Mouse (Mus musculus): Measurements from ENCODE around the gene Ufsp2. TPM values are rescaled to one million over a fixed set of nuclear protein-coding genes. Genes with fewer than 3 reads are reported as not detected.
A peak's percentile ranks its signal among the peaks of the same experiment; 100 is the strongest.

Ufsp2 gene
- polyA plus RNA-seq, 1 experiment from 2014 or later = 83.1 TPM

DNA sequence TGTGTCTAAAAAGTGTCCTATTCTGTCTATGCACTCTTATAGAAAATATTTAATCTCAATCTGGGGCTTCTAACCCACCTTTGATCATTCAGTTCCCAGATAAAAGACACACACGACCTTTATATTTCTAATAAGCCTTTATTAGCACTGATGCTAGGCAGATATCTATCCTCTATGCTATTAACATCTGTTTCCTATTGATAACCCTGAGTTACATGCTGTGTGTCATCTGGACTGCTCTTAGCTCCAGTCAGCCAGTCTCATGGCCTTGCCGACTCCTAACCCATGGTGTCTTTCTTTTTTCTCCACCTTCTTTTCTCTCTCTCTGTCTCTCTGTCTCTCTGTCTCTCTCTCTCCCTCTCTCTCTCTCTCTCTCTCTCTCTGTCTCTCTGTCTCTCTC is 12.9 kb downstream of the Ufsp2 start:
- Histone ChIP-seq H3K9me3 (ENCODE audit: control insufficient read depth, low read length) (no peaks in the 10 kb centered on the region), H3K27me3 (replicated peaks; ENCODE audit: control insufficient read depth, insufficient read depth, low read length) (no peaks in the 10 kb centered on the region), H3K9ac (ENCODE audit: low read depth, low read length) (no peak overlapping the region), H3K4me2 (ENCODE audit: low read depth, low read length) (no peak overlapping the region), H3K27ac (ENCODE audit: low read length) (no peak overlapping the region), H3K4me3 (ENCODE audit: low read length) (no peak overlapping the region), H3K36me3 (ENCODE audit: control insufficient read depth, insufficient read depth, low read length) (peaks cover 5% of the 10 kb centered on the region; the same call in 1 of the 2 replicates), H3K4me1 (ENCODE audit: control insufficient read depth, insufficient read depth, low read length) (no peaks in the 10 kb centered on the region)
- no peak for ATAC-seq
- WGBS = 72% methylated on average over 2 of the region's 2 CpGs

DNA sequence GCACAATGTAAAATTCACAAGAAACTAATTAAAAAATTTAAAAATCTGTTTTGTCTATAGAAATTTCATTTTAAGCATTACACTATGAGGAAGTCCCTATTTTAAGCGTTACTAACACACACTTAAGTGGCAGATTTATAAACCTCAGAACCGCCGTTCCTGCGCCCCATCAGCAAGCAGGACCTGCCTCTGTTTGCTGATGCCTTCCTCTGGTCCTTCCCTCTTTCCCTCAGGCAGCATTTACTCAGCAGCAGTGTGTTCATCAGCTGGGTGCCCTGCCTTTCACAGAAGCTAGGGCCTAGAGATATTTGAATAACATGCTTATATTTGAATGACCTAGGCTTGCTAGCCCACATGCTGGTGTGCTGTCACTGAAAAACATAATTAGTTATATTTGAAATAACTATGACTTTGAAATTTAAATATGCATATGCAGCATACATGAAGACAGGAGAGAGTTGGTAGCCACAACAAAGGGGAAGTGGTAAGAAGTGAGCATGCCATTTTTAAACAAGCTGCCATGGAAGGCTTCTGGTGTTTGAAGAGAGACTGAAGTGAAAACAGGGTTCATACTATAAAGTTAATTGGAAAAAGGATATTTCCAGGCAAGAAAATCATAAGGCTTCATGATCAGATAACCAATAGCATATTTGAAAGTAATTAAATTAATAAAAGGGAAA is 15.4 kb downstream of the Ufsp2 start:
- no peaks in the 10 kb centered on the region for H3K9me3 ChIP-seq (ENCODE audit: control insufficient read depth, low read length)
- peaks cover 6% of the 10 kb centered on the region; the same call in 1 of the 2 replicates for H3K36me3 ChIP-seq (ENCODE audit: control insufficient read depth, insufficient read depth, low read length)
- no peak overlapping the region for H3K4me2 ChIP-seq (ENCODE audit: low read depth, low read length)
- no peak for ATAC-seq
- H3K9ac ChIP-seq (ENCODE audit: low read depth, low read length) = no peak overlapping the region
- H3K27me3 ChIP-seq (replicated peaks; ENCODE audit: control insufficient read depth, insufficient read depth, low read length) = no peaks in the 10 kb centered on the region
- no peak overlapping the region for H3K27ac ChIP-seq (ENCODE audit: low read length)
- 90% methylated on average over 4 of the region's 4 CpGs for WGBS
- no peaks in the 10 kb centered on the region for H3K4me1 ChIP-seq (ENCODE audit: control insufficient read depth, insufficient read depth, low read length)
- H3K4me3 ChIP-seq (ENCODE audit: low read length) = no peak overlapping the region

DNA sequence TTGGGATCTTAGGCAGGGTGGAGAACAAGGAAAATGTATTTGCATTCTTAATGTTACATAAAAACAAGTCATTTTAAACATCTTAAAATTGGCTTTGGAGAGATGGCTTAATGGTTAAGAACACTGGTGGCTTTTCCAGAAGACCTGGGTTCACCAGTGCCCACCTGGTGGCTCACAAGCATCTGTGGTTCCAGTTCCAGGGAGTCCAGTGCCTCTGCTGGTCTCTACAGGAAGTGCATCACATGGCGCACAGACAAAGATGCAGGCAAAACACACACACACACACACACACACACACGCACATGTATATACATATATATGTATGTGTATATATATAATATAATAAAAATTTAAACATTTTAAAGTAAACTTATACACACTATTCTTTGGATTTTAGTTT is 18.8 kb downstream of the Ufsp2 start:
- Histone ChIP-seq H3K27ac (ENCODE audit: low read length) (no peak overlapping the region), H3K36me3 (ENCODE audit: control insufficient read depth, insufficient read depth, low read length) (0 out of 2 replicates have a peak, but pooled peaks cover 5% of the 10 kb centered on the region), H3K27me3 (replicated peaks; ENCODE audit: control insufficient read depth, insufficient read depth, low read length) (no peaks in the 10 kb centered on the region), H3K9ac (ENCODE audit: low read depth, low read length) (no peak overlapping the region), H3K4me1 (ENCODE audit: control insufficient read depth, insufficient read depth, low read length) (no peaks in the 10 kb centered on the region), H3K9me3 (ENCODE audit: control insufficient read depth, low read length) (no peaks in the 10 kb centered on the region), H3K4me2 (ENCODE audit: low read depth, low read length) (no peak overlapping the region), H3K4me3 (ENCODE audit: low read length) (no peak overlapping the region)
- WGBS = 97% methylated on average over 2 of the region's 2 CpGs
- ATAC-seq = no peak

DNA sequence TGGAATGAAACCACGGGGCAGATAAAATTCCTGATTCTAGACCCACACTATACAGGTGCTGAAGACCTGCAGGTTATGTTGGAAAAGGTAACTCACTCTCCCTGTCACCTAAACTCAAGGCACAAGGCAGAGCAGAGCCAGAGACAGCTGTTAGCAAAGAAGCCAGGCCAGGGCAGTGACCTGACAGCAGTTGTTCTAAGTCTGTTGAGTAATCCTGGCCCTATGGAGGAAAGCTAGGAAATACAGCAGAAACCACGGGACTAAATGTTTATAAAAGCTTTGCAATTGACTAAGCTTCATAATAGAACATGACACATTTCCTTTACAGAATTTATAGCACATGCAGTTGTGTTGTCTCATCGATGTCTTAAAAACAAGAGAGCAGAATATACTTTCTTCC is 20.2 kb downstream of the Ufsp2 start:
- WGBS = 74% methylated on average over 3 of the region's 3 CpGs
- Histone ChIP-seq H3K4me1 (ENCODE audit: control insufficient read depth, insufficient read depth, low read length) (no peaks in the 10 kb centered on the region), H3K27me3 (replicated peaks; ENCODE audit: control insufficient read depth, insufficient read depth, low read length) (no peaks in the 10 kb centered on the region), H3K9ac (ENCODE audit: low read depth, low read length) (no peak overlapping the region), H3K9me3 (ENCODE audit: control insufficient read depth, low read length) (no peaks in the 10 kb centered on the region), H3K36me3 (ENCODE audit: control insufficient read depth, insufficient read depth, low read length) (0 out of 2 replicates have a peak, but pooled peaks cover 5% of the 10 kb centered on the region), H3K4me3 (ENCODE audit: low read length) (no peak overlapping the region), H3K27ac (ENCODE audit: low read length) (no peak overlapping the region), H3K4me2 (ENCODE audit: low read depth, low read length) (no peak overlapping the region)
- ATAC-seq = no peak

DNA sequence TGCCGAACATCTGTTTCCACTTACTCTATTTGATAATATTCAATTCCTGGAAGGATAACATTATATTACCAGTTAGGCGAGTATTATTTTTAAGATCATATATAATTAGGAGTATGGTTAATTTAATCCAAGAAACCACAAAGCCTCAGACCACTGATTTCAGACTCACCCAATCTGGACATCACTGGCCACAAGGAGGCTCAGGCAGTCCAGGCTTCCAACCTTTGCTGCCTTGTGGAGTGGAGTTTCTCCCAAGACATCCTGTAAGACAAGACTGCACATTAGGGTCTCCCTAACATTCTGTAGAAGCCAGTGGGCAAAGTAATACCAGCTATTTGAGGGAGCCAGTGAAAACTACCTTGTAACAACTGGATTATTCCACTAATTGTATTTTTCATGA is 22.9 kb downstream of the Ufsp2 start:
- no peak overlapping the region for H3K27ac ChIP-seq (ENCODE audit: low read length)
- ATAC-seq = no peak
- no peak overlapping the region for H3K9ac ChIP-seq (ENCODE audit: low read depth, low read length)
- peak overlapping the region; percentile 31 for H3K4me3 ChIP-seq (ENCODE audit: low read length)
- 0 out of 2 replicates have a peak, but pooled peaks cover 2% of the 10 kb centered on the region for H3K36me3 ChIP-seq (ENCODE audit: control insufficient read depth, insufficient read depth, low read length)
- H3K4me2 ChIP-seq (ENCODE audit: low read depth, low read length) = peak overlapping the region; percentile 33; the same call in 1 of the 2 replicates
- H3K4me1 ChIP-seq (ENCODE audit: control insufficient read depth, insufficient read depth, low read length) = no peaks in the 10 kb centered on the region
- WGBS = 83% methylated on average over 2 of the region's 2 CpGs
- no peaks in the 10 kb centered on the region for H3K27me3 ChIP-seq (replicated peaks; ENCODE audit: control insufficient read depth, insufficient read depth, low read length)
- H3K9me3 ChIP-seq (ENCODE audit: control insufficient read depth, low read length) = no peaks in the 10 kb centered on the region

DNA sequence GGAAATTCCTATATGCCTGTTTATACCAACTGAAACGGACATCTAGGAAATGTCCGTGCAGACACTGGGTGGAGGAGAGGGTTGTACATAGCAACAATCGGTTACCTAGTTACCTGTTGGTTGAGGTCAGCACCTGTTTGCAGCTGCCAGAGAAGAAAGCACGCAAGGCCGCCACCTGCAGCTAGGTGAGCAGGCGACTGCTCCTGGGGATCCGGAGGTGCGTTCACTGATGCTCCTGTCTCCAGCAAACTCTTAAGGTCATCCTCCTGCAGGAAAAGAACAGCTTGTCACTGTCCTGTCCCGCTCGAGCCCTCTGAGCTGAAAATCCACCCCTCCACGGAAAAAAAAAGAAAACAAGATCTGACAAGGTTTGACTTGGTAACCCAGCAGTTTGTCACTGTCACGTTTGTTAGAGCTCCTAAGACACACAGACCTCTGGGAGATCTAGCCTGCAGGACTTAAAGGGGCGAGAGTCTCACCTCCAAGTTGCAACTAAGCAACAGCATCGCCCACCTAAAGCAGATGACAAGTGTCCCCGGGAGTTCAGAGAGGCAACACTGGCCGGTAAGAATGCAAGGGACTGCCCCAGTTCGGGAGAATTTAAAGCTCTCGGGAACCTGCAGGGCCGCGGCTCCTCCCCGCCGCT is 23.9 kb downstream of the Ufsp2 start, which contains the start of gene Lrp2bp:
Gene Lrp2bp, plus strand, starts transcription at position 166 of the 646 bp plus-strand sequence.
- 1% methylated on average over 22 of the region's 22 CpGs for WGBS
- peak within 1 kb of the TSS; percentile 98 for H3K27ac ChIP-seq (ENCODE audit: low read length)
- ATAC-seq = peak; percentile 43
- no peaks in the 10 kb centered on the region for H3K9me3 ChIP-seq (ENCODE audit: control insufficient read depth, low read length)
- no peaks in the 10 kb centered on the region for H3K36me3 ChIP-seq (ENCODE audit: control insufficient read depth, insufficient read depth, low read length)
- H3K27me3 ChIP-seq (replicated peaks; ENCODE audit: control insufficient read depth, insufficient read depth, low read length) = no peaks in the 10 kb centered on the region
- H3K4me3 ChIP-seq (ENCODE audit: low read length) = peak within 1 kb of the TSS; percentile 63
- H3K9ac ChIP-seq (ENCODE audit: low read depth, low read length) = peak within 1 kb of the TSS; percentile 85
- H3K4me1 ChIP-seq (ENCODE audit: control insufficient read depth, insufficient read depth, low read length) = no peaks in the 10 kb centered on the region
- H3K4me2 ChIP-seq (ENCODE audit: low read depth, low read length) = peak within 1 kb of the TSS; percentile 89

DNA sequence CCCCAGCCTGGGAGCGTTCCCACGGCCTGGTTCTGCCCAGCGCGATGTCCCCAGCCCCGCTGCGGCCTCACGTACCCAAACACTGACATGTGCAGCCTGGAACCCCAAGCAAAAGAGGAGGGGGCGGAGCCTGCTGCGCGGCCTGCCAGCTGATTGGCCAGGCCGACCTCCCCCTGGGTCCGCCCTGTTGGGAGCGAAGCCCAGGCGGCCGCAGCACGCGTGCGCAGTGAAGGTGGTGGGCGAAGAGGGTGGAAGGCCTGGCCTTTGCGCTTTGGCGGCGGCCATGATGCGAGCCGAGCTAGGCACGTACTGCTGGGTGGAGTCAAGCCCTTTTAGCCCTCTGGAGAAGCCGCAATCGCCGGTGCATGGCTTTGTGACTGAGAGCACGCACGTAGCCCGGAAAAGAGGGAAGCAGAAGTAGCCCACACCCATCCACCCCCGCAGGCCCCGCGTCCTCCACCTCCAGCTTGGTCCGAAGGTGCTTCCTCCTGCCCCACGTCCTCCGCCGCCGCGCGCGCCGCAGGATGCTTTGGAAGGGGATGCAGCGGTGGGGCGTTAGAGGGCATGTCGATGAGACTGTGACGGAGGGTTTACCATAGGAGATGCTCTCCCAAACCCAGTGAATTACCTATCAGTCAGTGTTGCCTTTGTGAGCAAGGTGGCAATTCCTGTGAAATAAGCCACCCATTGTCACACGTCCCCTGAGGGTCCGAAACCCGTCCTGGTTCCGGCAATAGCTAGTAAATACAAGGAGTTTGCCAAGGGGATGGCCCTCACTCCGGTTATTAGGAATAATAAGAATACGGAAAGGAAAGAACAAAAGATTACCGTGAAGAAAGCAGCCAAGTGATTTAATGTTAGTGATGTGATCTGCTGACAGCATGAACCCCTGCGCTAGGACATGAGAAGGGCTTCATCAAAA is 24.7 kb downstream of the Ufsp2 start:
- Histone ChIP-seq H3K4me2 (ENCODE audit: low read depth, low read length) (peak overlapping the region; percentile 89), H3K27me3 (replicated peaks; ENCODE audit: control insufficient read depth, insufficient read depth, low read length) (no peaks in the 10 kb centered on the region), H3K9me3 (ENCODE audit: control insufficient read depth, low read length) (no peaks in the 10 kb centered on the region), H3K9ac (ENCODE audit: low read depth, low read length) (peak overlapping the region; percentile 85), H3K27ac (ENCODE audit: low read length) (peak overlapping the region; percentile 98), H3K36me3 (ENCODE audit: control insufficient read depth, insufficient read depth, low read length) (no peaks in the 10 kb centered on the region), H3K4me3 (ENCODE audit: low read length) (peak overlapping the region; percentile 63), H3K4me1 (ENCODE audit: control insufficient read depth, insufficient read depth, low read length) (no peaks in the 10 kb centered on the region)
- ATAC-seq = peak; percentile 98
- 4% methylated on average over 55 of the region's 55 CpGs for WGBS

DNA sequence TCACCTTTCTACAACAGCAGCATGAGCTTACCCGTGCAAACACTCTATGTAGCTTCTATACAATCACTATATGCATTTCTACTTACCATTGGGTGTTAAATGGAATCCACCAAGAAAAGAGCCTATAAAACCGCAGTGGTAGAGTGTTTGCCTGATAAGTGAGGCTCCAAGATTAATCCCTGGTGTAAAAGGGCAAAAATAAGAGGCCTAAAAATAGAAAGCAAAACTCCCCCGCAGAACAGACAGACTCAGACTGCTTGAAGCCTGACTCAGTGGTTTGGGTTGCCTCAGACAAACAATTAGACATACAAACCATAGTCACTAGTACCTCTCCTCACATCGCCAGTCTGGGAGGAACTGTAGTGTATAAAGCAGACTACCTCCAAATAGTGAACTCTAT is 30.3 kb downstream of the Ufsp2 start, which contains the start of gene Ankrd37:
Gene Ankrd37, minus strand, starts transcription at position 112 of the 400 bp plus-strand sequence.
- H3K27ac ChIP-seq (ENCODE audit: low read length) = peak within 1 kb of the TSS; percentile 90
- peak within 1 kb of the TSS; percentile 34 for H3K4me2 ChIP-seq (ENCODE audit: low read depth, low read length)
- H3K27me3 ChIP-seq (replicated peaks; ENCODE audit: control insufficient read depth, insufficient read depth, low read length) = no peaks in the 10 kb centered on the region
- ATAC-seq = 0 out of 2 replicates have a peak, but pooled peaks have one; percentile 5
- WGBS = 56% methylated on average over 4 of the region's 4 CpGs
- no peaks in the 10 kb centered on the region for H3K9me3 ChIP-seq (ENCODE audit: control insufficient read depth, low read length)
- peak within 1 kb of the TSS; percentile 40; the same call in 1 of the 2 replicates for H3K9ac ChIP-seq (ENCODE audit: low read depth, low read length)
- H3K4me1 ChIP-seq (ENCODE audit: control insufficient read depth, insufficient read depth, low read length) = peaks cover 9% of the 10 kb centered on the region
- H3K36me3 ChIP-seq (ENCODE audit: control insufficient read depth, insufficient read depth, low read length) = no peaks in the 10 kb centered on the region
- H3K4me3 ChIP-seq (ENCODE audit: low read length) = peak within 1 kb of the TSS; percentile 26

All from intestine, embryonic 16.5 days (tissue).